Mouse (Mus musculus) olfactory bulb, adult 2 months (tissue): ENCODE data around the gene Anks1b.

Experiments used
- CTCF ChIP-seq: fragments of 200-500 bp; IDR thresholded peaks from 2 replicates; pipeline ENCODE4 v1.5.1; 2012; ENCODE audit warnings: low read depth, mild to moderate bottlenecking, low read length, moderate library complexity; ENCODE audit not compliant: insufficient read depth
- POLR2A ChIP-seq: fragments of 200-500 bp; IDR thresholded peaks from 2 replicates; pipeline ENCODE4 v1.6.1; 2012; ENCODE audit warnings: mild to moderate bottlenecking, low read depth, low read length, moderate library complexity; ENCODE audit not compliant: insufficient read depth

- TF ChIP-seq POLR2A (no peak), CTCF (no peak)
Observed at GRCm38 (mm10) chr10:90630099-90630698, 756.9 kb downstream of the Anks1b start.
